Mouse (Mus musculus) liver, postnatal 0 days (tissue): ENCODE measurements at regions not wholly inside any gene's neighbourhood (a gene's known extent, or its start where the extent isn't known, plus 50 kb on each side); places are given as distances from the start of the nearest gene placed in this dataset.
A peak's percentile ranks its signal among the peaks of the same experiment; 100 is the strongest.

ENCODE experiments used
- ATAC-seq: fragments of 200-750 bp; cut with Nextera tagmentation; 2 replicates; pipeline ENCODE4 v1.8.0; 2017; ENCODE audit warnings: mild to moderate bottlenecking, moderate library complexity
- DNase-seq: peaks from one replicate; pipeline ENCODE4 v3.0.0-alpha.2; 2016
- H3K27ac ChIP-seq: fragments of 300-500 bp; sonication (generic); 2 replicates; pipeline ENCODE4 v1.5.1; 2014; ENCODE audit warnings: antibody characterized with exemption, moderate library complexity, mild to moderate bottlenecking, low read depth
- H3K27me3 ChIP-seq: fragments of 300-500 bp; sonication (generic); 2 replicates; pipeline ENCODE4 v1.6.1; 2014; ENCODE audit warnings: low read length, control low read depth, mixed read lengths; ENCODE audit not compliant: insufficient read depth
- H3K36me3 ChIP-seq: fragments of 300-500 bp; sonication (generic); replicated peaks from 2 replicates; pipeline ENCODE4 v1.6.1; 2014; ENCODE audit warnings: mild to moderate bottlenecking, control low read depth, low read length, moderate library complexity, mixed read lengths; ENCODE audit not compliant: insufficient read depth
- H3K4me1 ChIP-seq: fragments of 300-500 bp; sonication (generic); 2 replicates; pipeline ENCODE4 v1.6.1; 2014; ENCODE audit warnings: antibody characterized with exemption, mild to moderate bottlenecking, control low read depth; ENCODE audit not compliant: insufficient read depth
- H3K4me2 ChIP-seq: fragments of 300-500 bp; sonication (generic); 2 replicates; pipeline ENCODE4 v1.6.1; 2014; ENCODE audit warnings: low read depth, mild to moderate bottlenecking, low read length, moderate library complexity, mixed read lengths
- H3K4me3 ChIP-seq: fragments of 300-500 bp; sonication (generic); 2 replicates; pipeline ENCODE4 v1.5.1; 2014; ENCODE audit warnings: low read depth, low read length
- H3K9ac ChIP-seq: fragments of 300-500 bp; sonication (generic); replicated peaks from 2 replicates; pipeline ENCODE4 v1.6.1; 2014; ENCODE audit warnings: mild to moderate bottlenecking, moderate library complexity
- H3K9me3 ChIP-seq: fragments of 300-500 bp; sonication (generic); 2 replicates; pipeline ENCODE4 v1.6.1; 2016; ENCODE audit warnings: mild to moderate bottlenecking, control low read depth, low read length, mixed read lengths
- CTCF ChIP-seq: sonication (generic); IDR thresholded peaks from 2 replicates; pipeline ENCODE4 v1.5.1; 2016; ENCODE audit warnings: antibody characterized with exemption, low read depth
- EP300 ChIP-seq: IDR thresholded peaks from 2 replicates; pipeline ENCODE4 v1.6.1; 2016; ENCODE audit warnings: antibody characterized with exemption, low read depth, mild to moderate bottlenecking
- WGBS: fragments of 180-500 bp; shearing (Covaris S2); extraction: QIAGEN DNeasy Blood & Tissue Kit; methylation state at CpG from one replicate; pipeline ENCODE4 v1.1.7; 2014; ENCODE audit not compliant: insufficient replicate concordance; 5-methylcytosine and 5-hydroxymethylcytosine counted together

GRCm38 (mm10) chr10:91543167-91543918 lies 362.2 kb upstream of the Tmpo start:
- DNase-seq (no peak), ATAC-seq (no peak)
- no peaks in the 10 kb centered on the region for H3K4me1 ChIP-seq
- no peak overlapping the region for H3K9ac ChIP-seq
- no peak overlapping the region for H3K4me3 ChIP-seq
- TF ChIP-seq EP300 (no peak), CTCF (no peak)
- no peaks in the 10 kb centered on the region for H3K9me3 ChIP-seq
- no peaks in the 10 kb centered on the region for H3K36me3 ChIP-seq
- no peak overlapping the region for H3K27ac ChIP-seq
- H3K27me3 ChIP-seq = no peaks in the 10 kb centered on the region
- H3K4me2 ChIP-seq = no peak overlapping the region
- WGBS = 67% methylated on average over 3 of the region's 3 CpGs

- Histone ChIP-seq H3K4me1 (no peaks in the 10 kb centered on the region), H3K27ac (no peak overlapping the region), H3K9ac (no peak overlapping the region), H3K4me3 (no peak overlapping the region), H3K9me3 (no peaks in the 10 kb centered on the region), H3K36me3 (no peaks in the 10 kb centered on the region), H3K4me2 (no peak overlapping the region), H3K27me3 (no peaks in the 10 kb centered on the region)
- TF ChIP-seq CTCF (no peak), EP300 (no peak)
- DNase-seq (no peak), ATAC-seq (no peak)
- 7% methylated on average over 9 of the region's 9 CpGs for whole genome bisulfite sequencing
Observed at GRCm38 (mm10) chr10:91542201-91542604, 361.1 kb upstream of the Tmpo start.

GRCm38 (mm10) chr10:91537241-91537640 lies 356.1 kb upstream of the Tmpo start:
- WGBS = 46% methylated on average over 8 of the region's 8 CpGs
- H3K27ac ChIP-seq = no peak overlapping the region
- no peak overlapping the region for H3K9ac ChIP-seq
- H3K4me2 ChIP-seq = no peak overlapping the region
- no peaks in the 10 kb centered on the region for H3K27me3 ChIP-seq
- no peaks in the 10 kb centered on the region for H3K4me1 ChIP-seq
- no peak for ATAC-seq
- H3K4me3 ChIP-seq = no peak overlapping the region
- no peak for TF ChIP-seq CTCF
- TF ChIP-seq EP300 = no peak
- DNase-seq = no peak
- no peaks in the 10 kb centered on the region for H3K9me3 ChIP-seq
- H3K36me3 ChIP-seq = no peaks in the 10 kb centered on the region

- no peaks in the 10 kb centered on the region for H3K27me3 ChIP-seq
- no peak for DNase-seq
- H3K9ac ChIP-seq = no peak overlapping the region
- 59% methylated on average over 2 of the region's 2 CpGs for WGBS
- no peaks in the 10 kb centered on the region for H3K4me1 ChIP-seq
- TF ChIP-seq EP300 (no peak), CTCF (no peak)
- ATAC-seq = no peak
- no peaks in the 10 kb centered on the region for H3K9me3 ChIP-seq
- H3K4me2 ChIP-seq = no peak overlapping the region
- no peak overlapping the region for H3K4me3 ChIP-seq
- no peak overlapping the region for H3K27ac ChIP-seq
- H3K36me3 ChIP-seq = no peaks in the 10 kb centered on the region
Observed at GRCm38 (mm10) chr10:91535392-91535791, 354.3 kb upstream of the Tmpo start.

GRCm38 (mm10) chr10:91528305-91528704 lies 347.2 kb upstream of the Tmpo start:
- H3K9me3 ChIP-seq = peaks cover 6% of the 10 kb centered on the region
- H3K27me3 ChIP-seq = no peaks in the 10 kb centered on the region
- DNase-seq (peak; percentile 16), ATAC-seq (no peak)
- H3K4me2 ChIP-seq = no peak overlapping the region
- no peak overlapping the region for H3K4me3 ChIP-seq
- TF ChIP-seq CTCF (peak; percentile 40), EP300 (no peak)
- no peaks in the 10 kb centered on the region for H3K36me3 ChIP-seq
- H3K27ac ChIP-seq = no peak overlapping the region
- no peaks in the 10 kb centered on the region for H3K4me1 ChIP-seq
- WGBS = 59% methylated on average over 2 of the region's 2 CpGs
- H3K9ac ChIP-seq = no peak overlapping the region

GRCm38 (mm10) chr10:91521168-91521567 lies 340.1 kb upstream of the Tmpo start:
- no peak overlapping the region for H3K9ac ChIP-seq
- no peak overlapping the region for H3K27ac ChIP-seq
- no peak for DNase-seq
- 78% methylated on average over 2 of the region's 2 CpGs for WGBS
- H3K4me3 ChIP-seq = no peak overlapping the region
- no peak for ATAC-seq
- no peaks in the 10 kb centered on the region for H3K9me3 ChIP-seq
- TF ChIP-seq EP300 = no peak
- no peak for TF ChIP-seq CTCF
- no peaks in the 10 kb centered on the region for H3K27me3 ChIP-seq
- no peaks in the 10 kb centered on the region for H3K36me3 ChIP-seq
- H3K4me1 ChIP-seq = no peaks in the 10 kb centered on the region
- H3K4me2 ChIP-seq = no peak overlapping the region

- no peaks in the 10 kb centered on the region for H3K4me1 ChIP-seq
- no peak overlapping the region for H3K4me2 ChIP-seq
- DNase-seq (no peak), ATAC-seq (no peak)
- 48% methylated on average over 2 of the region's 2 CpGs for WGBS
- H3K4me3 ChIP-seq = no peak overlapping the region
- no peak overlapping the region for H3K9ac ChIP-seq
- H3K27me3 ChIP-seq = no peaks in the 10 kb centered on the region
- no peaks in the 10 kb centered on the region; the same call in 1 of the 2 replicates for H3K9me3 ChIP-seq
- TF ChIP-seq CTCF (no peak), EP300 (no peak)
- no peaks in the 10 kb centered on the region for H3K36me3 ChIP-seq
- H3K27ac ChIP-seq = no peak overlapping the region
Observed at GRCm38 (mm10) chr10:91515021-91515371, 333.9 kb upstream of the Tmpo start.
